Mouse (Mus musculus): ENCODE data around the gene Ssh2.
A peak's percentile ranks its signal among the peaks of the same experiment; 100 is the strongest.
"Not testable (repeated sequence)": the region's sequence is repeated elsewhere in the genome, so short reads cannot be mapped to it uniquely, and the experiment has no call there.

Ssh2 gene

GRCm38 (mm10) chr11:77231514-77231913, 15.4 kb downstream of the Ssh2 start:
- no peak for DNase-seq (ENCODE audit: low read depth)

- DNase-seq (ENCODE audit: low read depth) = no peak
Measured at GRCm38 (mm10) chr11:77235267-77235666, 19.2 kb downstream of the Ssh2 start.

GRCm38 (mm10) chr11:77239658-77240345, 23.7 kb downstream of the Ssh2 start:
- DNase-seq (ENCODE audit: low read depth) = peak; percentile 58

- DNase-seq (ENCODE audit: low read depth) = no peak
Measured at GRCm38 (mm10) chr11:77240466-77241246, 24.6 kb downstream of the Ssh2 start.

GRCm38 (mm10) chr11:77242912-77243311, 26.8 kb downstream of the Ssh2 start:
- no peak for DNase-seq (ENCODE audit: low read depth)

- no peak for DNase-seq (ENCODE audit: low read depth)
Measured at GRCm38 (mm10) chr11:77252826-77253225, 36.7 kb downstream of the Ssh2 start.

- no peak for DNase-seq (ENCODE audit: low read depth)
Measured at GRCm38 (mm10) chr11:77259441-77259840, 43.4 kb downstream of the Ssh2 start.

GRCm38 (mm10) chr11:77267401-77267800, 51.3 kb downstream of the Ssh2 start:
- no peak for DNase-seq (ENCODE audit: low read depth)

GRCm38 (mm10) chr11:77276000-77276399, 59.9 kb downstream of the Ssh2 start:
- DNase-seq (ENCODE audit: low read depth) = no peak

GRCm38 (mm10) chr11:77278538-77278937, 62.5 kb downstream of the Ssh2 start:
- not testable (repeated sequence) for DNase-seq (ENCODE audit: low read depth)

- no peak for DNase-seq (ENCODE audit: low read depth)
Measured at GRCm38 (mm10) chr11:77280219-77280618, 64.1 kb downstream of the Ssh2 start.

GRCm38 (mm10) chr11:77291447-77291846, 75.4 kb downstream of the Ssh2 start:
- DNase-seq (ENCODE audit: low read depth) = no peak

- not testable (repeated sequence) for DNase-seq (ENCODE audit: low read depth)
Measured at GRCm38 (mm10) chr11:77293673-77294072, 77.6 kb downstream of the Ssh2 start.

GRCm38 (mm10) chr11:77297246-77297645, 81.2 kb downstream of the Ssh2 start:
- DNase-seq (ENCODE audit: low read depth) = no peak

- no peak for DNase-seq (ENCODE audit: low read depth)
Measured at GRCm38 (mm10) chr11:77307205-77307604, 91.1 kb downstream of the Ssh2 start.

GRCm38 (mm10) chr11:77308533-77308932, 92.4 kb downstream of the Ssh2 start:
- DNase-seq (ENCODE audit: low read depth) = peak; percentile 58

GRCm38 (mm10) chr11:77317721-77318477, 101.8 kb downstream of the Ssh2 start:
- DNase-seq (ENCODE audit: low read depth) = no peak

GRCm38 (mm10) chr11:77318478-77319118, 102.5 kb downstream of the Ssh2 start:
- DNase-seq (ENCODE audit: low read depth) = no peak

- no peak for DNase-seq (ENCODE audit: low read depth)
Measured at GRCm38 (mm10) chr11:77321214-77321613, 105.1 kb downstream of the Ssh2 start.

GRCm38 (mm10) chr11:77330529-77330928, 114.4 kb downstream of the Ssh2 start:
- no peak for DNase-seq (ENCODE audit: low read depth)

- DNase-seq (ENCODE audit: low read depth) = no peak
Measured at GRCm38 (mm10) chr11:77347273-77347672, 131.2 kb downstream of the Ssh2 start.

- peak; percentile 80 for DNase-seq (ENCODE audit: low read depth)
Measured at GRCm38 (mm10) chr11:77348142-77348741, 132.2 kb downstream of the Ssh2 start.
